Mouse (Mus musculus): Measurements from ENCODE around the gene Bmp6. TPM values are rescaled to one million over a fixed set of nuclear protein-coding genes. Genes with fewer than 3 reads are reported as not detected.

Gene Bmp6
- total RNA-seq, 2 experiments from 2014 or later: 8.9 to 9.5 TPM

GRCm38 (mm10) chr13:38429671-38430070, 84.8 kb downstream of the Bmp6 start:
- DNase-seq (ENCODE audit: low spot score in 2 of 2): no peak

GRCm38 (mm10) chr13:38430075-38430474, 85.2 kb downstream of the Bmp6 start:
- no peak for DNase-seq (ENCODE audit: low spot score in 2 of 2)

DNA sequence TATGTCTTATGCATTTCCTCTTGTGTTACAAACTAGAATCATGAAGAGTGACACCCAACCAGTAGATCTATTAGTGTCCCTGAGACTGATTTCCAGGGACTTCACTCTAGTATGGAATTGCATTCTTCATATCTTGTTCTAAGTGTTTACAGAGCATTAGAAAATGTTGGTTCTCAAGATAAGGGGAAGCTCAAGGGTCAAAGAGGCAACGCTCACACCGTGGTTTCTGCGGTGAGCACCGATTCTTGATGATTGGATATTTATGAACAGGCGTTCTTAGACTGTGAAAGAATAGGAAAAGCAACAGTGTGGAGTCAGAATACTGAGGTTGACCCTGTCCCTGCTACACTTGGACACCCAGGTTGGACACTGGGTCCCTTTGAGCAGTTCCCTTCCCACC, 89.9 kb downstream of the Bmp6 start:
- DNase-seq (ENCODE audit: low spot score in 2 of 2): no peak

DNA sequence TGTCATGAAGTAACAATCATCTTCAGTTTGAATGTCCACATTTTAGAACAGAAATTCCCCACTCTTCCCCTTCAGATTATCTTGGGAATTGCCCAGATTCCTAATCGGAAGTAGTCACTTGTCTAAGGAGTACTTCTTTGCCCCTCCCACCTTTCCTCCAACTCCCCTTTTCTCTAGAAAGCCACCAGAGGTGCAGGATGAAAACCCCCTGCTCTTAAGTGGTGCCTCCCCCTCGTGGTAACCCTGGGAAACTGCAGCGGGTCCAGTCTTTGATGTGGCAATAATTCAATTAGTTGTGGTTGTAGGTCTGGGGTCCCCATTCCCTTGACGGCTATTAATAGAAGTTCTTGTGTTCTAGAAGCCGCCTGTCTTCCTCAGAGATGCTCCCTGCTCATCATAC, 93.0 kb downstream of the Bmp6 start:
- peak; percentile 32 to 44 for DNase-seq (ENCODE audit: low spot score in 2 of 2)

- DNase-seq (ENCODE audit: low spot score in 2 of 2): no peak
These were observed 95.3 kb downstream of the Bmp6 start for GRCm38 (mm10) chr13:38440240-38440639.

GRCm38 (mm10) chr13:38448516-38449015, 103.7 kb downstream of the Bmp6 start:
- peak in 1 of 2 experiments; percentile 13 for DNase-seq (ENCODE audit: low spot score in 2 of 2)

DNA sequence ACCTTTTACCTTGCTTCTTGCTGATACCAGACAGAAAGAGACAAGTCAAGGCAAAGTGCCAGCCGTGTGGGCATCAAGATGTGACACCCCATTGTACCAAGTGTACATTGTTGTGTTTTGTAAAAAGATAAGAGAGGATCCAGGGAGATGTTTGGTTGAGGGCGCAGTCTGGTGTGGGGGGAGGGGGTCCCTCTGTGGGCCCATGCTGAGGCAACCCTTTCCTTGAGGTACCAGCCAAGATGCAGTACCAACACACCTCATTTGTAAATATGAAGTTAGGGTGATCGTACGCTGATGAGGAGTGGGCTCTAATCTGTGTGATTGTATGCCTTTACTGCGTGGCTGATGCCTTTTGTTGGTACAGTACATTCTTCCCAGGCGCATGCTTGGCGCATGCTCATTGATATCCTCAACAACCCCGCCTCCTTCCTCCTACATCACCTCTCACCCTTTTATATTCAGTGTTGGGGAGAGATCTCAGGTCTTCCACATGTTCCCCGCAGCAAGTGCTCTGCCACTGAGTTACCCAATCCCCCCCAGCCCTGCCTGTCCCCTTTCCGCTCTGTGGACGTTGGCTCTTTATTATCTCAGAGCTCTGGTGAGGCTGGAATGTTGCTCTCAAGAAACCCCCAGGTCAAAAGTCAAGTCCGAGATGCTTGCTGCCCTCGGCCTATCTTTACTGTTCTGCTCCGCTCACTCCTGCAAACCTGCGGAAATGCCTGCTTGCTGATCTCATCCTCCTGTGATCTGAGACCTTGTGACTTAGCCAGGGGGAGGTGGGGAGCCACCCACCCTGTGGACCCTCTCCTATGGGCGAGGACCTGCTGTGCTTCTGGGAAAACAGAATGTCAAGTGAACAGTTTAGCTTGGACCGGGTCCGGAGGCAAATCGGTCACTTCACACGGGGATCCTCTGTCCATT, 105.4 kb downstream of the Bmp6 start:
- DNase-seq (ENCODE audit: low spot score in 2 of 2): no peak

- DNase-seq (ENCODE audit: low spot score in 2 of 2): no peak
These were observed 106.5 kb downstream of the Bmp6 start for GRCm38 (mm10) chr13:38451446-38451845.

DNA sequence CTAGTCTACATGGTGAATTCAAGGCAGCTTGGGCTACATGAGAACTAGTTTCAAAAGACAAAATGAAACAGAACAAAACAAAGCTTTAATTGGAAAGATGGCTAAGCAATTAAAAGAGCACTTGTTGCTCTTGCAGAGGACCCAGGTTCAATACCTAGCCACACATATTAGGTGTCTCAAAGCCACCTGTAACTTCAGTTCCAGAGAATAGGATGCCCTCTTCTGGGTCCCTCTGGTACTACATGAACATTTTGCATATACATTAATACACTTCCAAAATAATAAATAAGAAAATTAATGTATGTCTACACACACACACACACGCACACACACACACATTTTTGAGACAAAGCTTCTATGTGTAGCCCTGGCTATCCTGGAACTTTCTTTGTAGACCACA, 118.5 kb downstream of the Bmp6 start:
- no peak for DNase-seq (ENCODE audit: low spot score in 2 of 2)

GRCm38 (mm10) chr13:38470882-38471281, 126.0 kb downstream of the Bmp6 start:
- no peak for DNase-seq (ENCODE audit: low spot score in 2 of 2)

- DNase-seq (ENCODE audit: low spot score in 2 of 2): no peak
These were observed 127.7 kb downstream of the Bmp6 start for GRCm38 (mm10) chr13:38472636-38473035.

- no peak for DNase-seq (ENCODE audit: low spot score in 2 of 2)
These were observed 128.6 kb downstream of the Bmp6 start for GRCm38 (mm10) chr13:38473497-38473896.

DNA sequence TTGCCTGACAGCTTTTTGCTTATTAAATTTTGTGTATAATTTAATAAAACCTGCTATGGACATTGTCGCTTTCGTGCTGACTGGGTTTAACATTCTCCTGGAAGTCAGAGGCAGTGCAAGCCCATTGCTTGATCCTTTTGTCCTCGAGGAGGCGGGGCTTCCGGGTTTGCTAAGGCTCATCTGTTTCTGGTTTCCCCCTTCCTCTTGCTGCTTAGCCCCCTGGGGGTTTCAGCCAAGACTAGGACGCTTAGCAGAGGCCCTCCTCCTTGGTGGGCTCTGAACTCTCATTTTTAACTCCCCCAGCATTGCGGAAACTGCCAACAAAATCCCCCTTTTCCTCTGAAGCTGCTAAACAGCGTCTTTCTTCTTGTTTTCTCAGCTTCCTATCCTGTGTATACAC, 132.0 kb downstream of the Bmp6 start:
- no peak for DNase-seq (ENCODE audit: low spot score in 2 of 2)

GRCm38 (mm10) chr13:38481021-38481420, 136.1 kb downstream of the Bmp6 start:
- no peak for DNase-seq (ENCODE audit: low spot score in 2 of 2)

DNA sequence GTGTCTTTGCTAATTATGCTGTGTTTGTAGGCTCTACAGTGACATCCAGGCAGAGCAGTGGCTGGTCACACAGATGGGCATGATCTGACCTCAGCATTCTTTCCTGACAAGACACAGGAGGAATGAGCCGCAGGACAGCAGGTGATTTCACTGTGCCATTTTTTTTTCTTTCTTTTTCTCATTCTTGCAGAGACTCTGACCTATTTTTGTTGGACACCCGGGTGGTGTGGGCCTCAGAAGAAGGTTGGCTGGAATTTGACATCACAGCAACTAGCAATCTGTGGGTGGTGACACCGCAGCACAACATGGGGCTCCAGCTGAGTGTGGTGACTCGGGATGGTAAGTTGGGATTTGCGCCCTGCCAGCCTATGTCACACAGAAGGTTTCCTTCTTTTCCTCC, 139.8 kb downstream of the Bmp6 start:
- peak in 1 of 2 experiments; percentile 3 for DNase-seq (ENCODE audit: low spot score in 2 of 2)

DNA sequence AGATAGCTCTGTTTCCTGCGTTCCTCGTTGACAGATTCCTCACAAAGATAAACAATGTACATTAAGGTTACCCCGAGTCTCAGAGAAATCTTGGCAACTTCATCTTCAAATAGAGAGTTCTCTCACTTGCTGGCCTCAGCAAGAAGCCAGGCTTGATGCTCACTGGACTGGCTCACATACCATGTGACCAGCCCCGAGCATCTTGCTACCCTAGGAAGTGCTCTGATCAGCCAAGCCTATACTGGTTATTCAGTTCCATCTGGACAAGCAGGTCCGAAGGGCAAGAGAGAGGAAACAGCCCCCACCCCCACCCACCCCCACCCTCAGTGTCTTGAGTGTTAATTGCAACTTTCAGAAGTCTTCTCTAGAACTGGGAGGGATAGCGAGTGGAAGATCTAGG, 141.9 kb downstream of the Bmp6 start:
- DNase-seq (ENCODE audit: low spot score in 2 of 2): no peak

DNA sequence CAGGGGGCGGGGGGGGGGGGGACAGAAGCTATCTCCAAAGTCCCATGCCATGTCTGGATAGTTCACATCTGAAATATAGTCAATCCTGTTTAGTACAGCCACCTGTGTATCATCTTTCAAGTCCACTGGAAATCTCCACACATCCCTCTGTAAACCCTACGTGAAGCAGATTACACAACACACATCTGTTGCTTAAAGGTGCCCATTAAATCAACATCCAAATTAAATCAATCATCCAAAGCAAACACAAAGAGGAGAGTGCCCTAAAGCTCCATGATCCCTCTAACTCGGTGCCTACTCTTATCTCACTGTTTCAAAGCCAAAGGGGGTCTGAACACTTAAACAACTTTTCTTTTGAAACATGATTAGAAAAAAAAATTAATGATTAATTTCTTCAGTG, 151.8 kb downstream of the Bmp6 start:
- no peak for DNase-seq (ENCODE audit: low spot score in 2 of 2)

DNA sequence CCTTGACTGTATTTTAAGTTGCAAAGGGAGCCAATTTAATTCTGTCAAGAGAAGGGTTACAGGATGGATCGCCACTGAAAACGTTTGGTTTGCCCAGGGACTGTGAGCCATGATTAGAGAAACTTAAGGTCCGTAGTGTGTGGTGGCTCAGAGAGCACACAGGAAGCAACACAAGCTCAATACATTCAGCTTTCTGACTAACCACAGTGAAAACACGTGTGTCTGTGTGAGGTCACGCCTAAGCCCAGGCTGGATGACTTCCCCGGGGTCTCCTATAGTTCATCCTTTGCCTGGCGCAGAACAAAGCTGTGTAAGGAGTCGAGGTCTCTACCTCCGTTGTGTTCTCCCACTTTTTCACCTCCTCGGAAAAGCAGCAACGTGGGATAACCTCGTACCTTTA, 156.4 kb downstream of the Bmp6 start:
- DNase-seq (ENCODE audit: low spot score in 2 of 2): no peak

- peak; percentile 39 to 40 for DNase-seq (ENCODE audit: low spot score in 2 of 2)
These were observed 158.4 kb downstream of the Bmp6 start for GRCm38 (mm10) chr13:38503137-38503849.

DNA sequence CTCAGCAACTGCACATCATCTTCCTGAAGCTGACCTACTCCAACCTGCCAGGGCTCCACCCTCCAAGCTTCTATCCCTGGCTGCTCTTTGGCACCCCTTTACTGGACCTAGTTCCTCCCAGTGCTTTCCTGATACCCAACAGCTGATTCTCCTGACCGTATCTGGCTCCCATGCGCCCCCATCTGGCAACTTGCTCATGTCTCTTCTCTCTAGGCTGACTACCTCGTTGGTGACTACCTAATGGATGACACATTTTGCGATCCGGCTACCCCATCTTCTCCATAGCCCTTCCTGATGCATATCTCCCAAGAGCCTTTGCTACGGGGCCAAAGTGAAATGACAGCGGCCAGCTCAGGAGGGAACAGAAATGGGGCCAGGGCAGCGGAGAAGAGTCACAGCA, 161.4 kb downstream of the Bmp6 start:
- no peak for DNase-seq (ENCODE audit: low spot score in 2 of 2)

- DNase-seq (ENCODE audit: low spot score in 2 of 2): no peak
These were observed 162.0 kb downstream of the Bmp6 start for GRCm38 (mm10) chr13:38506936-38507335.

DNA sequence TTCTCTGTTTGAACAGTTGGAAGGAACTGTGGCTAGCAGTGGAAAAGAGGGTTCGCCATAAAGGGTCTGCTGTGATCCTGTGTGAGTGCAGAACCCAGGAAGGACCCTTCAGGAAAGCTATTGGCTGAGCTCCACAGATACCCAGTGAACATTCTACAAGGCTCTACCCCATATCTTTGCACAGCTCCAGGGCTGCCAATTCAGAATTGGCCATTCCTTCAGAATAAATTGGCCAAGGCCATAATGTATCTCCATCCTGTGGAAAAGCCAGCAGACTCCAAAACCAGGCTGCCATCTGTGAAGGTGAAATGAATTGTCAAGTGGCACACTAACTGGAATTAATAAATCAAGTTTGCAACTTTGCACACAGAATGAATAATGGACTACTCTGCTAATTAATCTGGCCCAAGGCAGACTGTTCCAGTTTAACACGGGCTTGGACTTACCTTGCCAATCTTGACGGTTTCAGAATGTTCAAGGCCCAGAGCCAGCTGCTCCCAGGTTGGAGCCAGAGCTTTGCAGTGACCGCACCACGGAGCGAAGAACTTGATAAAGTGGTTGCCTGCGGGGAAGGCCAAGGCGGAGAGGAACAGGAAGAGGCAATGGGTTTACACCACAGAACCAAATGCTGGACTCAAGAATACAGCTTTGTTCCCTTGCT, 164.9 kb downstream of the Bmp6 start:
- DNase-seq (ENCODE audit: low spot score in 2 of 2): no peak
